Mouse (Mus musculus) forebrain, embryonic 14.5 days (tissue): ENCODE measurements around the gene Rgs12. TPM values are rescaled to one million over a fixed set of nuclear protein-coding genes. Genes with fewer than 3 reads are reported as not detected.

Experiments used
- ATAC-seq: fragments of 200-750 bp; cut with Nextera tagmentation; 2 replicates; pipeline ENCODE4 v1.8.0; 2017; ENCODE audit warnings: mild to moderate bottlenecking, moderate library complexity
- DNase-seq: peaks from one replicate; pipeline ENCODE4 v3.0.0-alpha.2; 2015; ENCODE audit warnings: low spot score
- H3K27ac ChIP-seq: fragments of 300-500 bp; sonication (generic); 2 replicates; pipeline ENCODE4 v1.5.1; 2014; ENCODE audit warnings: low read depth, mild to moderate bottlenecking, control low read depth, low read length, moderate library complexity
- H3K27me3 ChIP-seq: fragments of 300-500 bp; sonication (generic); replicated peaks from 2 replicates; pipeline ENCODE4 v1.6.1; 2014; ENCODE audit warnings: low read length, control low read depth, mixed read lengths; ENCODE audit not compliant: control insufficient read depth, insufficient read depth
- H3K36me3 ChIP-seq: fragments of 300-500 bp; sonication (generic); 2 replicates; pipeline ENCODE4 v1.6.1; 2014; ENCODE audit warnings: low read length, control low read depth; ENCODE audit not compliant: control insufficient read depth, insufficient read depth
- H3K4me1 ChIP-seq: fragments of 300-500 bp; sonication (generic); 2 replicates; pipeline ENCODE4 v1.6.1; 2014; ENCODE audit warnings: antibody characterized with exemption, low read length, control low read depth; ENCODE audit not compliant: control insufficient read depth, insufficient read depth
- H3K4me2 ChIP-seq: fragments of 300-500 bp; sonication (generic); 2 replicates; pipeline ENCODE4 v1.6.1; 2014; ENCODE audit warnings: mild to moderate bottlenecking, control low read depth, low read length
- H3K4me3 ChIP-seq: fragments of 300-500 bp; sonication (generic); 2 replicates; pipeline ENCODE4 v1.5.1; 2014; ENCODE audit warnings: low read depth, low read length, control low read depth
- H3K9ac ChIP-seq: fragments of 300-500 bp; sonication (generic); 2 replicates; pipeline ENCODE4 v1.6.1; 2014; ENCODE audit warnings: mild to moderate bottlenecking, low read length, control low read depth, moderate library complexity
- H3K9me3 ChIP-seq: fragments of 300-500 bp; sonication (generic); replicated peaks from 2 replicates; pipeline ENCODE4 v1.6.1; 2016; ENCODE audit warnings: low read length, control low read depth, mixed read lengths; ENCODE audit not compliant: control insufficient read depth
- WGBS: fragments of 180-500 bp; shearing (Covaris S2); extraction: QIAGEN DNeasy Blood & Tissue Kit; methylation state at CpG from one replicate; pipeline ENCODE4 v1.1.7; 2014; 5-methylcytosine and 5-hydroxymethylcytosine counted together
- polyA plus RNA-seq: library from polyadenylated mRNA; unstranded; fragments of >200 nt; fragmentation: Nextera tagmentation; extraction: Ambion mirVana; gene quantifications from 2 replicates; pipeline ENCODE4 v1.2.1, GENCODE M21; 2014

Rgs12 gene
- polyA plus RNA-seq, 1 experiment from 2014 or later = 37.2 TPM

DNA sequence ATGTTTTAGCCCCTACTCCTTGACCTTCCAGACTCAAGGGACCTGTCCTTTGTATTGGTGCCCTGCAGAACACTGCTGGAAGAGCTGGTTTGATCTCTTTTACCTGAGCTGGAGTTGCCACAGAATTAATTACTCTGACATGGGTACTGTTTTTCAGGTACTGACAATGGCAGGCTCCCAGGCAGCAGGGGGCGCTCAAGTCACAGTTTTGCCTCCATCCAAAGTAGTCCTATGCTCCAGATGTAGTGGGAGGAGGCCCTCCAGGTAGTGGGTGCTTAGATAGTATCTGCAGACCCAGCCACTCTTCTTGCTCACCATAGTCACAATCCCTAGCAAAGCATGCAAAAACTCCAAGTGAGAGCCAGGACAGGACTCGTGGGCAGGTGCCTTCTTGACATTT is 36.6 kb downstream of the Rgs12 start:
- 33% methylated on average over 2 of the region's 2 CpGs for WGBS
- peaks cover 50% of the 10 kb centered on the region for H3K36me3 ChIP-seq
- DNase-seq = peak; percentile 63

DNA sequence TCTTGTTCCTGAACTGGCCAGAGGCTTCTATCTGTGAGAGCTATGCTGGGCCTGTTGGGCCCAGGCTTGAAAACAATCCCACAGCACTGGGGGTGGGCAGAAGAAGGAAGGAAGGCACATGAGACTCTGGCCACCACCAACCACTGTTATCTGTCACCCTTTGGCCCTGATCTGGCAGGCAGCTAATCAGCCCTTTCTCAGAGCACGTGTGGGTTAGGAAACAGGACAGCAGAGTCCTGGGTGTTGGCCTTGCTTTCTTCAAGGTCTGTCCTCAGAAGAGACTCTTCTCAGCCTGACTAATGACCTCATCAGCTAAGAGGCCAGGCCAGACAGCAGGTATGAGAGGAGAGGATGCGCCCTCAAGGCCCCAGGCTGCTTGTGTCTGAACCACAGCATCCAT is 38.2 kb downstream of the Rgs12 start:
- H3K4me2 ChIP-seq = no peak overlapping the region
- 86% methylated on average over 2 of the region's 2 CpGs for WGBS

More for the DNA sequence above, 36.6 kb downstream of the Rgs12 start:
- Histone ChIP-seq H3K4me2 (no peak overlapping the region), H3K27ac (no peak overlapping the region), H3K4me3 (no peak overlapping the region), H3K9me3 (no peaks in the 10 kb centered on the region), H3K27me3 (no peaks in the 10 kb centered on the region), H3K9ac (no peak overlapping the region), H3K4me1 (peaks cover 4% of the 10 kb centered on the region)
- no peak for ATAC-seq

GRCm38 (mm10) chr5:34988690-34989089 is 39.4 kb downstream of the Rgs12 start:
- Histone ChIP-seq H3K36me3 (peaks cover 37% of the 10 kb centered on the region), H3K9ac (no peak overlapping the region)

More for the DNA sequence above, 38.2 kb downstream of the Rgs12 start:
- Histone ChIP-seq H3K27ac (no peak overlapping the region), H3K4me1 (peaks cover 4% of the 10 kb centered on the region), H3K9ac (no peak overlapping the region), H3K27me3 (no peaks in the 10 kb centered on the region), H3K36me3 (peaks cover 47% of the 10 kb centered on the region), H3K9me3 (no peaks in the 10 kb centered on the region), H3K4me3 (no peak overlapping the region)
- DNase-seq = no peak
- no peak for ATAC-seq

DNA sequence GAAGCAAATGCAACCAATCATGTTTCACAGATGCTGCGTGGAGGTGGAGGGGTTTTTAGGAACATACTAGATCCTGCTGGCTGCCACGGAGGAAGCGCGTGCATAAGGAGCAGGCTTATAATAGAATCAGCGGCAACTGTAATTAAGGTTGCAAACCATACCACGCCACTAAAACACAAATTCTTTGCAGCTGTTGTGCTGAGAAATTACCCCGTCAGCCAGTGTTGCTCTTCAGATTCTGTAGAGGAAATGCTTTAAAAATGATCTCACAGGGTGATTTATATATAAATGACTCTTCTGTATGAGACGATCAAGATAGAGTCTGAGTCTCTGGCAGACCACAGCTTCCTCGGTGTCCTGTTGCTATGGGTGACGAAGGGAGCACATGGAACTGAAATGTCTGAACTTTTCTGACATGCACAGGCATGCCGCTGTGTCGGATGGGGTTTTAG is 40.1 kb downstream of the Rgs12 start:
- Histone ChIP-seq H3K27ac (peak overlapping the region; percentile 27; the same call in 1 of the 2 replicates), H3K4me2 (no peak overlapping the region), H3K36me3 (peaks cover 30% of the 10 kb centered on the region), H3K4me3 (no peak overlapping the region), H3K9me3 (no peaks in the 10 kb centered on the region), H3K27me3 (no peaks in the 10 kb centered on the region), H3K4me1 (peaks cover 4% of the 10 kb centered on the region), H3K9ac (no peak overlapping the region)
- WGBS = 55% methylated on average over 12 of the region's 12 CpGs
- no peak; the same call in 1 of the 2 replicates for ATAC-seq
- DNase-seq = peak; percentile 43

More at GRCm38 (mm10) chr5:34988690-34989089, 39.4 kb downstream of the Rgs12 start:
- Histone ChIP-seq H3K27me3 (no peaks in the 10 kb centered on the region), H3K4me1 (peaks cover 4% of the 10 kb centered on the region), H3K27ac (no peak overlapping the region), H3K9me3 (no peaks in the 10 kb centered on the region), H3K4me3 (no peak overlapping the region), H3K4me2 (no peak overlapping the region)
- ATAC-seq (no peak), DNase-seq (no peak)
- 85% methylated on average over 5 of the region's 5 CpGs for WGBS

- Histone ChIP-seq H3K4me2 (no peak overlapping the region), H3K4me3 (no peak overlapping the region), H3K27me3 (no peaks in the 10 kb centered on the region), H3K4me1 (0 out of 2 replicates have a peak, but pooled peaks cover 2% of the 10 kb centered on the region), H3K9ac (no peak overlapping the region), H3K9me3 (no peaks in the 10 kb centered on the region), H3K36me3 (peaks cover 7% of the 10 kb centered on the region; the same call in 1 of the 2 replicates), H3K27ac (no peak overlapping the region)
- WGBS = 66% methylated on average over 3 of the region's 3 CpGs
- DNase-seq (no peak), ATAC-seq (no peak)
Measured at GRCm38 (mm10) chr5:34998754-34999153, 49.5 kb downstream of the Rgs12 start.

GRCm38 (mm10) chr5:34999281-34999680 is 50.0 kb downstream of the Rgs12 start:
- no peak overlapping the region for H3K27ac ChIP-seq
- DNase-seq (no peak), ATAC-seq (no peak)
- H3K27me3 ChIP-seq = no peaks in the 10 kb centered on the region
- no peak overlapping the region for H3K4me3 ChIP-seq
- H3K36me3 ChIP-seq = peaks cover 7% of the 10 kb centered on the region; the same call in 1 of the 2 replicates
- no peaks in the 10 kb centered on the region for H3K9me3 ChIP-seq
- no peak overlapping the region for H3K9ac ChIP-seq
- 82% methylated on average over 6 of the region's 6 CpGs for WGBS
- no peak overlapping the region for H3K4me2 ChIP-seq
- 0 out of 2 replicates have a peak, but pooled peaks cover 2% of the 10 kb centered on the region for H3K4me1 ChIP-seq

GRCm38 (mm10) chr5:35000323-35000722 is 51.1 kb downstream of the Rgs12 start:
- DNase-seq = no peak
- no peak overlapping the region for H3K4me3 ChIP-seq
- no peaks in the 10 kb centered on the region for H3K9me3 ChIP-seq
- no peaks in the 10 kb centered on the region for H3K27me3 ChIP-seq
- 0 out of 2 replicates have a peak, but pooled peaks cover 2% of the 10 kb centered on the region for H3K4me1 ChIP-seq
- H3K36me3 ChIP-seq = peaks cover 6% of the 10 kb centered on the region; the same call in 1 of the 2 replicates
- no peak for ATAC-seq
- H3K4me2 ChIP-seq = no peak overlapping the region
- H3K27ac ChIP-seq = no peak overlapping the region
- H3K9ac ChIP-seq = no peak overlapping the region

DNA sequence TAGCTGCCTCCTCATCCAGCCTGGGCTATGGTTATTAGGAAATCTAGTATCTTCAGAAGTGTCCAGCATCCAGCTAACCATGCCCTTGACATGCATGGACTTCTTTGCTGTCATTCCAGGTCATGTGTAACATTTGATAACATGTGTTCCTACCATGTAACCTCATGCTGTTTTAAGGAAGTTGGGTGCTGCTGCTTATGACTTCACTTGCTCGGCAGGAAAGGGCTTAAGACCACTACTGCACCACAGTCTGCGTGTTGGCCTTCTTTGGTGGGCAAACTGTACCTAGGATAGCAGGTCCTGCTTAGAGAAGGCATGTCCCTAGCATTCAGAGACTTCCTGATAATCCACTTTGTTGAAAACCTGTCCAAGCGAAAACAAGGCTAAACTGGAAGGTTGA is 51.9 kb downstream of the Rgs12 start:
- DNase-seq (no peak), ATAC-seq (no peak)
- H3K27me3 ChIP-seq = no peaks in the 10 kb centered on the region
- no peak overlapping the region for H3K27ac ChIP-seq
- 0 out of 2 replicates have a peak, but pooled peaks cover 2% of the 10 kb centered on the region for H3K4me1 ChIP-seq
- no peaks in the 10 kb centered on the region for H3K9me3 ChIP-seq
- no peak overlapping the region for H3K4me3 ChIP-seq
- no peak overlapping the region for H3K9ac ChIP-seq
- H3K36me3 ChIP-seq = peaks cover 11% of the 10 kb centered on the region; the same call in 1 of the 2 replicates
- H3K4me2 ChIP-seq = no peak overlapping the region
- 72% methylated on average over 3 of the region's 3 CpGs for WGBS

DNA sequence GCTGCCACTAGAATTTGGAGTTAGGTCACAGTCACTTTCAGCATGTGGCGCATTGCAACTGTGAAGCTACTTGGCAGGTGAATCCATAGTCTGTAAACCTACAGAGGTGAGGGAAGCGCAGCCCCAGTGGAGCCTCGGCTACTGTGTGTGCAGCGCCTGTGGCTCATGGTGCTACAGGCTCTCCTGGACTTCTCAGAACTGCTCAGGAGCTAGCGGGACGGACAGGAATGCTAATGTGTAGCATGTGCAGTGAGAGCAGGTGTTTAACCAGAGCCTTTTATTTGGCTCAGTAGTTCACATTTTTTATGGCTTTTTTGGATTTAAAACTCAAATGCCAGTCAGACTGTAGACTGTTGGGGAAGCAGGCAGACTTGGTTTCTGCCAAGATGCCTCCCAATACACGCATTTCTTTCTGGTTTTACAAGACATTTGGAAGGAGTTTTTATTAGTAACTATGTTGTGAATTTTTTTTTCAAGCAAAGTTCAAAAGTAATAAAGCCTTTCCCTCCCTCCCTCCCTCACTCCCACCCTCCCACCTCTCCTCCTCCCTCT is 54.4 kb downstream of the Rgs12 start:
- Histone ChIP-seq H3K36me3 (peaks cover 14% of the 10 kb centered on the region; the same call in 1 of the 2 replicates), H3K9ac (no peak overlapping the region), H3K4me1 (0 out of 2 replicates have a peak, but pooled peaks cover 2% of the 10 kb centered on the region), H3K4me2 (no peak overlapping the region), H3K4me3 (no peak overlapping the region), H3K9me3 (no peaks in the 10 kb centered on the region), H3K27me3 (no peaks in the 10 kb centered on the region), H3K27ac (no peak overlapping the region)
- 77% methylated on average over 7 of the region's 7 CpGs for WGBS
- DNase-seq = peak; percentile 26
- no peak for ATAC-seq
